Mouse (Mus musculus) E14TG2a.4 (cell line): ENCODE results near the gene Nup210.
A peak's percentile ranks its signal among the peaks of the same experiment; 100 is the strongest.

ENCODE experiments used
- H3K27me3 ChIP-seq: 2 replicates; pipeline ENCODE4 v1.6.1; 2014; ENCODE audit warnings: low read length, control low read depth; ENCODE audit not compliant: insufficient read depth
- H3K36me3 ChIP-seq: 2 replicates; pipeline ENCODE4 v1.6.1; 2014; ENCODE audit warnings: low read length, control low read depth; ENCODE audit not compliant: insufficient read depth
- H3K4me1 ChIP-seq: replicated peaks from 2 replicates; pipeline ENCODE4 v1.6.1; 2014; ENCODE audit warnings: low read depth, low read length, control low read depth
- H3K4me3 ChIP-seq: replicated peaks from 2 replicates; pipeline ENCODE4 v1.5.1; 2014; ENCODE audit warnings: mild to moderate bottlenecking, low read length
- H3K9me3 ChIP-seq: 2 replicates; pipeline ENCODE4 v1.6.1; 2014; ENCODE audit warnings: low read length, control low read depth
- CTCF ChIP-seq: conservative IDR thresholded peaks from 2 replicates; pipeline ENCODE4 v1.5.1; 2014; ENCODE audit warnings: low read length
- NANOG ChIP-seq: IDR thresholded peaks from 2 replicates; pipeline ENCODE4 v1.6.1; 2014; ENCODE audit warnings: borderline replicate concordance, low read length, mixed read lengths
- POU5F1 ChIP-seq: IDR thresholded peaks from 2 replicates; pipeline ENCODE4 v1.6.1; 2014; ENCODE audit warnings: low read length, borderline replicate concordance

Gene Nup210

DNA sequence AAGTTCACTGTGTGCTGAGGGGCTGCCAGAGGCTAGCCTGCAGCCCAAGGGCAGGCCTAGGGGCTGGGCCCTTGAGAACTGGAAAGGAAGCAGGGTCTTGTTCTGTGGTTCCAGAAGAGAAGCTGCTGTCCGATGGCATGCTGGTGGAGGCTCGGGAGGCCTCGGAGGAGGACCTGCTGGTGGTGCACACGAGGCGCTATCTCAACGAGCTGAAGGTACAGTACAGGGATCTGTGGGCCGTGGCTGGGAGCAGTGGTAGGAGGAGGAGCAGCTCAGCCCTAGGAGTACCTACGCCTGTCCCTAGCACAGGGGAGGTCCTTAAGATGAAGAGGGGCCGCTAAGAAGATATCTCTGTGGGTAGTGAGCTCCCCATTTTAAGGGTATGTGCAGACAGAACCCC is 42.4 kb upstream of the Nup210 start:
- TF ChIP-seq NANOG (no peak), CTCF (no peak), POU5F1 (no peak)
- peaks cover 5% of the 10 kb centered on the region for H3K36me3 ChIP-seq
- peaks cover 14% of the 10 kb centered on the region for H3K27me3 ChIP-seq
- H3K9me3 ChIP-seq: no peaks in the 10 kb centered on the region
- H3K4me3 ChIP-seq: no peak overlapping the region
- H3K4me1 ChIP-seq: peaks cover 12% of the 10 kb centered on the region

- Histone ChIP-seq H3K9me3 (no peaks in the 10 kb centered on the region), H3K4me3 (peak overlapping the region; percentile 83), H3K36me3 (peaks cover 5% of the 10 kb centered on the region), H3K4me1 (peaks cover 15% of the 10 kb centered on the region), H3K27me3 (peaks cover 24% of the 10 kb centered on the region)
- TF ChIP-seq NANOG: no peak
- no peak for TF ChIP-seq POU5F1
- TF ChIP-seq CTCF: no peak
Observed at GRCm38 (mm10) chr6:91157237-91157570, 40.6 kb upstream of the Nup210 start.

- Histone ChIP-seq H3K4me3 (peak within 1 kb of the TSS; percentile 83), H3K27me3 (peaks cover 26% of the 10 kb centered on the region), H3K36me3 (peaks cover 5% of the 10 kb centered on the region), H3K9me3 (no peaks in the 10 kb centered on the region), H3K4me1 (peaks cover 15% of the 10 kb centered on the region)
- TF ChIP-seq NANOG (no peak), CTCF (no peak), POU5F1 (no peak)
Observed at GRCm38 (mm10) chr6:91156554-91157236, 40.1 kb upstream of the Nup210 start, which contains the start of gene Hdac11. TSS of gene Hdac11 (plus strand) at chr6:91156665.

GRCm38 (mm10) chr6:91156062-91156461 is 39.4 kb upstream of the Nup210 start:
- peaks cover 15% of the 10 kb centered on the region for H3K4me1 ChIP-seq

GRCm38 (mm10) chr6:91155286-91155685 is 38.7 kb upstream of the Nup210 start:
- Histone ChIP-seq H3K4me3 (no peak overlapping the region), H3K9me3 (no peaks in the 10 kb centered on the region), H3K36me3 (peaks cover 5% of the 10 kb centered on the region), H3K4me1 (peaks cover 15% of the 10 kb centered on the region), H3K27me3 (peaks cover 26% of the 10 kb centered on the region)
- no peak for TF ChIP-seq POU5F1

More at GRCm38 (mm10) chr6:91156062-91156461, 39.4 kb upstream of the Nup210 start:
- peak overlapping the region; percentile 83; the same call in 1 of the 2 replicates for H3K4me3 ChIP-seq
- TF ChIP-seq POU5F1: no peak
- no peak for TF ChIP-seq NANOG
- TF ChIP-seq CTCF: no peak
- H3K9me3 ChIP-seq: no peaks in the 10 kb centered on the region
- peaks cover 5% of the 10 kb centered on the region for H3K36me3 ChIP-seq
- peaks cover 26% of the 10 kb centered on the region for H3K27me3 ChIP-seq

DNA sequence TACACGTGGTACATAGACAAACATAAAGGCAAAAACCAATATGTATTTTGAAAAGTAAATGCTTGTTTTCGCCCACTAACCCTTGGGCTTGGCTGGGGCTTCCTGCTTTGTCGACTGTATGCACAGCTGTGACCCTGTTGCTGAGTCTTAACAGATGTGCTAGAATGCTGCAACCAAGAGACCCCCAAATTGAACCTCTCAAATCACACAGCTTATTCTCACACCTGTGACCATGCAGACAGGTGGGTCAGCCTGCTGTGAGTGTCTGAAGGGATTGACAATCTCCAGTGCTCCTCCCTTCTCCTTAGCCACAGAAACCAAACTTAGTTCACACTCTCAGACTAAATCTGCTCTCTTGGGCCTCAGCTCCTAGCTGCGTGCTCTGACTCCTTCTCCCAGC is 38.1 kb upstream of the Nup210 start:
- Histone ChIP-seq H3K4me3 (no peak overlapping the region), H3K4me1 (peaks cover 15% of the 10 kb centered on the region), H3K36me3 (peaks cover 5% of the 10 kb centered on the region), H3K9me3 (no peaks in the 10 kb centered on the region), H3K27me3 (peaks cover 26% of the 10 kb centered on the region)
- TF ChIP-seq POU5F1 (no peak), CTCF (no peak), NANOG (no peak)

GRCm38 (mm10) chr6:91153549-91154064 is 37.0 kb upstream of the Nup210 start:
- no peak overlapping the region for H3K4me3 ChIP-seq
- no peaks in the 10 kb centered on the region for H3K9me3 ChIP-seq
- no peak for TF ChIP-seq POU5F1
- peaks cover 26% of the 10 kb centered on the region for H3K27me3 ChIP-seq
- no peaks in the 10 kb centered on the region for H3K36me3 ChIP-seq
- peaks cover 15% of the 10 kb centered on the region for H3K4me1 ChIP-seq

DNA sequence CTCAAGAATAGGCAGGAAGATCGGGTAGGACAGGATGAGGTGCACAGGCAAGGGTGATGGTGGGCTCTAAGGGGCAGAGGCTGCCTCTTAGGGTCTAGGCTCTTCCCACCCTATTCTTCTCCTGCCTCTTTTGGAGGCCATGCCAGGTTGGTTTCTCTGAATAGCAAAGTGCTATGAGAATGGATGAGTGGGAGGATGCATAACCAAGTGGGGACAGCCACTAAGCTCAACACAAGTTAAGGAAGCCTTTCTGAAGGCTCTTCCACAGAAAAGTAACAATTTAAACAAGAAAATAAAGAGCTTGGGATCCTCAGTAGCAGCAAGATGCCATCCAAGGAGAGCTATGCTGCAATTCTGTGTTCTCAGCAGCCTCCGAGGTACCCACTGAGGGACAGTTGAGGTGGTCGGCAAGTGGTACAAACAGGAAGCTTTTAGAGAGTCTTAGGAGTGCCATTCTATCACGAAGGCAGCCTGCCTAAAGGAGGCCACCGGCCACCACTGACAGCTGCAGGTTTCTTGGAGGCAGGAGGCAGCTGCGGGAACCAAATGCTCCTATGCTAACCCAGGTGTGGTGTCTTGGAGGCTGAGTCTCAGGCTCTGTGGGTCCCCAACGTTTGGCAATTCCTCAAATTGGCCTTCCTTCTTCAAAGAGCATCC is 36.4 kb upstream of the Nup210 start:
- TF ChIP-seq CTCF: no peak
- no peak for TF ChIP-seq POU5F1
- TF ChIP-seq NANOG: no peak
- no peaks in the 10 kb centered on the region for H3K36me3 ChIP-seq
- H3K4me3 ChIP-seq: no peak overlapping the region
- peaks cover 15% of the 10 kb centered on the region for H3K4me1 ChIP-seq
- peaks cover 24% of the 10 kb centered on the region for H3K27me3 ChIP-seq
- no peaks in the 10 kb centered on the region for H3K9me3 ChIP-seq
